Mouse (Mus musculus) liver, embryonic 14.5 days (tissue): ENCODE measurements at regions not wholly inside any gene's neighbourhood (a gene's known extent, or its start where the extent isn't known, plus 50 kb on each side); places are given as distances from the start of the nearest gene placed in this dataset.

Source experiments
- ATAC-seq: fragments of 200-750 bp; cut with Nextera tagmentation; 2 replicates; pipeline ENCODE4 v1.8.0; 2017; ENCODE audit warnings: moderate number of reproducible peaks, mild to moderate bottlenecking, moderate library complexity; ENCODE audit not compliant: insufficient read depth
- DNase-seq, 3 experiments: peaks; one replicate each; pipeline ENCODE4 v3.0.0-alpha.2; 2012 to 2013; ENCODE audit warnings: low read depth in 3 of 3, low spot score in 3 of 3
- H3K27ac ChIP-seq: fragments of 300-500 bp; sonication (generic); 2 replicates; pipeline ENCODE4 v1.5.1; 2014; ENCODE audit warnings: moderate library complexity, mild to moderate bottlenecking, control low read depth, inconsistent platforms
- H3K27me3 ChIP-seq: fragments of 300-500 bp; sonication (generic); 2 replicates; pipeline ENCODE4 v1.6.1; 2014; ENCODE audit warnings: mild to moderate bottlenecking, low read length, moderate library complexity; ENCODE audit not compliant: control insufficient read depth, insufficient read depth
- H3K36me3 ChIP-seq: fragments of 300-500 bp; sonication (generic); replicated peaks from 2 replicates; pipeline ENCODE4 v1.6.1; 2014; ENCODE audit warnings: low read depth; ENCODE audit not compliant: control insufficient read depth, insufficient read depth
- H3K4me1 ChIP-seq, 2 experiments: fragments of 200-500 bp in 1 of 2; fragments of 300-500 bp in 1 of 2; sonication (generic) in 1 of 2; replicated peaks; 2 replicates each; pipeline ENCODE4 v1.6.1; 2012 to 2014; ENCODE audit warnings: antibody characterized with exemption in 1 of 2, inconsistent platforms in 1 of 2, low read length in 1 of 2; ENCODE audit not compliant: control insufficient read depth in 2 of 2, insufficient read depth in 2 of 2
- H3K4me2 ChIP-seq: fragments of 300-500 bp; sonication (generic); 2 replicates; pipeline ENCODE4 v1.6.1; 2014; ENCODE audit warnings: low read depth, mild to moderate bottlenecking, control low read depth, moderate library complexity
- H3K4me3 ChIP-seq, 2 experiments: fragments of 200-500 bp in 1 of 2; fragments of 300-500 bp in 1 of 2; sonication (generic) in 1 of 2; 2 replicates each; pipeline ENCODE4 v1.5.1; 2012 to 2014; ENCODE audit warnings: low read depth in 2 of 2, low read length in 2 of 2, mild to moderate bottlenecking in 2 of 2, control low read depth in 1 of 2, inconsistent platforms in 1 of 2, moderate library complexity in 1 of 2; ENCODE audit not compliant: insufficient read depth in 1 of 2
- H3K9ac ChIP-seq: fragments of 300-500 bp; sonication (generic); replicated peaks from 2 replicates; pipeline ENCODE4 v1.6.1; 2014; ENCODE audit warnings: mild to moderate bottlenecking, control low read depth, moderate library complexity
- H3K9me3 ChIP-seq: fragments of 300-500 bp; sonication (generic); 2 replicates; pipeline ENCODE4 v1.6.1; 2016; ENCODE audit warnings: low read length, mixed read lengths; ENCODE audit not compliant: control insufficient read depth
- CTCF ChIP-seq: IDR thresholded peaks from 2 replicates; pipeline ENCODE4 v1.5.1; 2016; ENCODE audit warnings: antibody characterized with exemption, low read depth, control low read depth
- EP300 ChIP-seq: IDR thresholded peaks from 2 replicates; pipeline ENCODE4 v1.6.1; 2016; ENCODE audit warnings: antibody characterized with exemption, low read depth
- WGBS: fragments of 180-500 bp; shearing (Covaris S2); extraction: QIAGEN DNeasy Blood & Tissue Kit; methylation state at CpG from one replicate; pipeline ENCODE4 v1.1.7; 2014; ENCODE audit not compliant: insufficient replicate concordance; 5-methylcytosine and 5-hydroxymethylcytosine counted together

DNA sequence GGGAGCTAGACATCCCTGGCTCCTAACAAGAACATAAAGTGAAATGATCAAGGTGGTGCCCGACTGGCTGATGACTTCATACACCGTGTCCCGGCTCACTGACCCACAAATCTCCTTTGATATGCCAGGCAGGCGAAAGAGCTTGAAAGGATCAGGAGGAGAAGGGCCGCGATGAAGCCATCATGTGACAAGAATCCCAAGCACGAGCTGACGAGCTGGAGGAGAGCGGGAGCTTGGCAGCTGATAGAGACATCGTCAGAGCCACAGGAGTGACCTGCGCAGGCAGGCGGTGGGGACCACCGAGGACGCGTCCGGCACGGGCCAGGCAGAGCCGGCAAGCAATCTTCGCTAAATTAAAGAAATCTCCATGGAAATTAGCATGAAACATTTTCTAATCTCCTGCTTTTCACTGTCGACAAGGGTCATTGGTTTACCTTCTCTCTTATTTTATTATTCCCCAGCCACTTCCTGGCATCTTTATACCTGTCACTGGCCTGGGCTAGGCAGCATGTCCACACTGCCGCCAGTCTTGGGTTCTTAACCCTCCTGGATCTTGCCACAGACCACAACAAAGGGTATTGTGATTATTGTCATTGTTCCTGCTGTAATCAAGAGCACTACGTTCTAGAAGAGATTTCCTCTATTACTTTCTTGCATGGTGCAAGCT lies 596.1 kb downstream of the Nr2f2 start:
- 61% methylated on average over 22 of the region's 22 CpGs for WGBS
- no peak for TF ChIP-seq CTCF
- no peak for TF ChIP-seq EP300
- no peak for ATAC-seq

DNA sequence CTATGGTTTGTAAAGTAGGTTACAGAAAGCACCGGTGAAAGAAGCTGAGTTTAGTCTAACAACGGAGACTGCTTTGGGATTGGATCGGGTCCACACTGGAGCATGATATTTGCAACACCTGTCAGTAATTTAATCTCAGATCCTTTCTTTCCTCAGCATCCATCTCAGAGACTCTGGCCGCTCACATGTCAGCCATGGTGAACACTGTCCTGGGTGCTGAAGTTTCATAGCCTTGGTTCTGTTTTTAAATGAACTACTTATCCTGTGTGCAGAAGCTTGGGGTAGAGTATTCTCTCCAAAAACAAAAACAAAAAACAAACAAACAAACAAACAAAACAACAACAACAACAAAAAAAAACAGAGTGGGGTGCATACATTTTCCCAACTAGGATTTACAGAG lies 600.1 kb downstream of the Nr2f2 start:
- Histone ChIP-seq H3K4me1 (no peaks in the 10 kb centered on the region), H3K4me2 (no peak overlapping the region), H3K4me3 (no peak overlapping the region), H3K9ac (no peak overlapping the region), H3K9me3 (no peaks in the 10 kb centered on the region), H3K27me3 (no peaks in the 10 kb centered on the region), H3K36me3 (no peaks in the 10 kb centered on the region), H3K27ac (no peak overlapping the region)
- TF ChIP-seq CTCF, result no peak
- TF ChIP-seq EP300, result no peak
- WGBS, result 51% methylated on average over 4 of the region's 4 CpGs
- ATAC-seq (no peak), DNase-seq (no peak)

More for the DNA sequence above, 596.1 kb downstream of the Nr2f2 start:
- no peak for DNase-seq
- Histone ChIP-seq H3K9ac (no peak overlapping the region), H3K27ac (no peak overlapping the region), H3K27me3 (no peaks in the 10 kb centered on the region), H3K4me2 (no peak overlapping the region), H3K4me1 (no peaks in the 10 kb centered on the region), H3K36me3 (no peaks in the 10 kb centered on the region), H3K9me3 (no peaks in the 10 kb centered on the region), H3K4me3 (no peak overlapping the region)

DNA sequence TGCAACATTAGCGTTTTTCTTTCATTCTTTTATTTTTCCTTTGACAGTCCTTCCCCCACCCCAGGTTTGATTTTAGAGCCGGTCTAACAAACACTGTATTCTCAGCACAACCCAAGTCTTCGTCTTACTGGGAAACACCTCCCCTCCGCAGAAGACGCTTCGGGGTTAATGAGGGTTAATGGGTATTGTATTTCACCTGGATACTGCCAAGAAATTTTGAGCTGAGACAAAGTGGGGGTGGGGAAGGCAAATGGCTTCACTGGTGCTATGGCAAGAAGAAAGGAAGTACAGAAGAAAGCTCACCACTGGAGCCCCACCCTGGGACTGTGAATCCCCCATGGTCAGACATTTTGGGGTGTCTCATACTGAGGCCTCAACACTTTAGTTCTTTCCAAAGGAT lies 626.0 kb downstream of the Nr2f2 start:
- no peak for TF ChIP-seq EP300
- no peak for TF ChIP-seq CTCF
- H3K27ac ChIP-seq, result no peak overlapping the region
- ATAC-seq (no peak), DNase-seq (no peak)
- H3K36me3 ChIP-seq, result no peaks in the 10 kb centered on the region
- H3K4me3 ChIP-seq, result no peak overlapping the region
- WGBS, result 75% methylated on average over 6 of the region's 6 CpGs
- H3K9ac ChIP-seq, result no peak overlapping the region
- H3K4me2 ChIP-seq, result no peak overlapping the region
- no peaks in the 10 kb centered on the region for H3K9me3 ChIP-seq
- no peaks in the 10 kb centered on the region for H3K4me1 ChIP-seq
- no peaks in the 10 kb centered on the region for H3K27me3 ChIP-seq

DNA sequence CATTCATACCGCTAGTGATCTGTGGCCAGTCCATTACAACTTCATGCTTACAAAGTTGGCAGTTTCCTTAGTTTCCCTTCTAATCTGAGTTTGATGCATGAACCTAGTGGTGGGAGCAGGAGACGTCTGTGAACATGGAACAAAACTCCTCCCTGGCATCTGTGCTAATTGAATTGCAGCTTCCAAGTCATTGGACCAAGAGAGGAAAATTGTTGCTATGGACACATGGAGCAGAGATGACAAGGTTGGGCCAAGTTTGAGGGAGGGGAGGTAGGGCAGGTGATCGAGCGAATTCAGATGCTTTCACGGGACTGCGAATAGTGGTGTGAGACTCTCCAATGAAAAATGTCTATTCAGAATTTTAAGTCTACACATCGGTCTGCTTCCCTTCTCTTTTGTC lies 627.5 kb downstream of the Nr2f2 start:
- H3K36me3 ChIP-seq, result no peaks in the 10 kb centered on the region
- no peak overlapping the region for H3K9ac ChIP-seq
- ATAC-seq (no peak), DNase-seq (no peak)
- no peaks in the 10 kb centered on the region for H3K27me3 ChIP-seq
- H3K4me3 ChIP-seq, result no peak overlapping the region
- no peaks in the 10 kb centered on the region for H3K9me3 ChIP-seq
- no peaks in the 10 kb centered on the region for H3K4me1 ChIP-seq
- WGBS, result 72% methylated on average over 7 of the region's 7 CpGs
- no peak overlapping the region for H3K27ac ChIP-seq
- H3K4me2 ChIP-seq, result no peak overlapping the region
- TF ChIP-seq EP300, result no peak
- TF ChIP-seq CTCF, result no peak

DNA sequence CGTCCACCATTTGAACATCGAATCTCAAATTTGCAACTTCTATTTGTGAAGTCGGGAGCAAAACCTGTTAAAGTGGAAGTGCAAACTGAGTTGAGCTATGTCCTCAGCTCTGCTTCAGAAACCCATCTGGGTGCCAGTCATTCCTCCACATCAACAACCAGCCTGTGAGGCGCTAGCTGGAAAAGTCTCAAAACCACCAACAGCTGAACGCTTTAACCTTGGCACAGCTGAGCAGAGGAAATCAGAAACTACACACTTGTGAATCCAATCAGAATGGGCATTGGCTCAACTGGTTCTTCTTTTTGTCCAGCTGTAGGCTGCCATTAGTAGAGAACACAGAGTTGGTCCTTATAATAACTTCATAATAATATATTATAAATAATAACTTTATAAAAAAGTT lies 651.5 kb downstream of the Nr2f2 start:
- Histone ChIP-seq H3K27me3 (no peaks in the 10 kb centered on the region), H3K9ac (no peak overlapping the region), H3K36me3 (no peaks in the 10 kb centered on the region), H3K4me2 (no peak overlapping the region), H3K4me1 (no peaks in the 10 kb centered on the region), H3K27ac (no peak overlapping the region), H3K4me3 (no peak overlapping the region), H3K9me3 (no peaks in the 10 kb centered on the region)
- no peak for DNase-seq
- 68% methylated on average over 5 of the region's 5 CpGs for WGBS
- TF ChIP-seq EP300, result no peak
- TF ChIP-seq CTCF, result no peak
- no peak for ATAC-seq
